Mouse (Mus musculus) ES-E14 (cell line): ENCODE measurements at regions not wholly inside any gene's neighbourhood (a gene's known extent, or its start where the extent isn't known, plus 50 kb on each side); places are given as distances from the start of the nearest gene placed in this dataset.

ENCODE experiments used
- MAFK ChIP-seq: IDR thresholded peaks from 2 replicates; pipeline ENCODE4 v1.6.1; 2014; ENCODE audit warnings: mild to moderate bottlenecking, low read depth, low read length, inconsistent platforms; ENCODE audit not compliant: insufficient read depth
- ZC3H11A ChIP-seq: IDR thresholded peaks from 2 replicates; pipeline ENCODE4 v1.6.1; 2012; ENCODE audit warnings: low read depth, mild to moderate bottlenecking, inconsistent platforms, low read length, borderline replicate concordance

GRCm38 (mm10) chr19:51355701-51356100, 677.3 kb upstream of the Sorcs1 start:
- TF ChIP-seq MAFK (no peak), ZC3H11A (no peak)
